Mouse (Mus musculus): ENCODE data around the gene Rxrb. TPM values are rescaled to one million over a fixed set of nuclear protein-coding genes. Genes with fewer than 3 reads are reported as not detected.

Gene Rxrb
- polyA plus RNA-seq, 1 experiment from 2014 or later, result 31.5 TPM

- H3K4me1 ChIP-seq (replicated peaks; ENCODE audit: control insufficient read depth, insufficient read depth, low read length), result peaks cover 30% of the 10 kb centered on the region
Measured at GRCm38 (mm10) chr17:34035517-34035916, 3.9 kb downstream of the Rxrb start.

DNA sequence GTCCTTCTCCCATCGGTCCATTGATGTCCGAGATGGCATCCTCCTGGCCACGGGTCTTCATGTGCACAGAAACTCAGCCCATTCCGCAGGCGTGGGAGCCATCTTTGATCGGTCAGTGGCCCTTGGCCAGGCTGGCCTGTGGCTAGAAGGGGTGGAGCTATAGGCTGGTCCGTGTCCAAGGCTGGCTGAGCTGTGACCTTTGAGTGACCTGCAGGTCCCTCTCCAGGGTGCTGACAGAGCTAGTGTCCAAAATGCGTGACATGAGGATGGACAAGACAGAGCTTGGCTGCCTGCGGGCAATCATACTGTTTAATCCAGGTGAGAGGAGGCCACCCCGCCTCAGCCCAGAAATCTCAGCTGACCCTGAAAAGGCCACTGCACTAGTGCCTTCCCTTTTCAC lies 5.0 kb downstream of the Rxrb start:
- Histone ChIP-seq H3K36me3 (ENCODE audit: control insufficient read depth, insufficient read depth, low read length) (peaks cover 18% of the 10 kb centered on the region), H3K4me1 (replicated peaks; ENCODE audit: control insufficient read depth, insufficient read depth, low read length) (peaks cover 26% of the 10 kb centered on the region)
- 77% methylated on average over 10 of the region's 10 CpGs for WGBS

More at GRCm38 (mm10) chr17:34035517-34035916, 3.9 kb downstream of the Rxrb start:
- no peak for ATAC-seq (replicated peaks; ENCODE audit: low FRiP score)
- DNase-seq (ENCODE audit: low spot score), result no peak
- 87% methylated on average over 9 of the region's 9 CpGs for WGBS
- Histone ChIP-seq H3K9me3 (ENCODE audit: control insufficient read depth, low read length) (no peaks in the 10 kb centered on the region), H3K36me3 (ENCODE audit: control insufficient read depth, insufficient read depth, low read length) (peaks cover 18% of the 10 kb centered on the region), H3K9ac (ENCODE audit: low read depth, low read length) (no peak overlapping the region), H3K27ac (ENCODE audit: low read depth, low read length) (no peak overlapping the region), H3K27me3 (replicated peaks; ENCODE audit: control insufficient read depth, insufficient read depth, low read length) (peaks cover 11% of the 10 kb centered on the region), H3K4me3 (ENCODE audit: low read depth, low read length) (no peak overlapping the region), H3K4me2 (no peak overlapping the region)

DNA sequence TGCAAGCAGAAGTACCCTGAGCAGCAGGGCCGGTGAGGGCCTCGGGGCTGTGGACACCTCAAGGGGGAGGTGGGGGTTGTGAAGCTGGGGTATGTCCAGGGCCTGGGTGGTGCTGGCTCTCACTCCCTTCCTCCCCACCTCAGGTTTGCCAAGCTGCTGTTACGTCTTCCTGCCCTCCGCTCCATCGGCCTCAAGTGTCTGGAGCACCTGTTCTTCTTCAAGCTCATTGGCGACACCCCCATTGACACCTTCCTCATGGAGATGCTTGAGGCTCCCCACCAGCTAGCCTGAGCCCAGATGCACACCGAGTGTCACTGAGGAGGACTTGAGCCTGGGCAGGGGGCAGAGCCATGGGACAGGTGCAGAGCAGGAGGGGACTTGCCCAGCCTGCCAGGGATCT lies 5.6 kb downstream of the Rxrb start:
- WGBS, result 93% methylated on average over 7 of the region's 7 CpGs
- Histone ChIP-seq H3K9ac (ENCODE audit: low read depth, low read length) (no peak overlapping the region), H3K4me3 (ENCODE audit: low read depth, low read length) (no peak overlapping the region), H3K27me3 (replicated peaks; ENCODE audit: control insufficient read depth, insufficient read depth, low read length) (peaks cover 16% of the 10 kb centered on the region), H3K36me3 (ENCODE audit: control insufficient read depth, insufficient read depth, low read length) (peaks cover 18% of the 10 kb centered on the region), H3K4me2 (no peak overlapping the region), H3K27ac (ENCODE audit: low read depth, low read length) (no peak overlapping the region), H3K4me1 (replicated peaks; ENCODE audit: control insufficient read depth, insufficient read depth, low read length) (peaks cover 26% of the 10 kb centered on the region), H3K9me3 (ENCODE audit: control insufficient read depth, low read length) (no peaks in the 10 kb centered on the region)
- no peak for DNase-seq (ENCODE audit: low spot score)
- no peak for ATAC-seq (replicated peaks; ENCODE audit: low FRiP score)

More for the DNA sequence above, 5.0 kb downstream of the Rxrb start:
- Histone ChIP-seq H3K4me2 (no peak overlapping the region), H3K9ac (ENCODE audit: low read depth, low read length) (no peak overlapping the region), H3K4me3 (ENCODE audit: low read depth, low read length) (no peak overlapping the region), H3K27ac (ENCODE audit: low read depth, low read length) (no peak overlapping the region), H3K27me3 (replicated peaks; ENCODE audit: control insufficient read depth, insufficient read depth, low read length) (peaks cover 11% of the 10 kb centered on the region), H3K9me3 (ENCODE audit: control insufficient read depth, low read length) (no peaks in the 10 kb centered on the region)
- ATAC-seq (replicated peaks; ENCODE audit: low FRiP score), result no peak
- no peak for DNase-seq (ENCODE audit: low spot score)

DNA sequence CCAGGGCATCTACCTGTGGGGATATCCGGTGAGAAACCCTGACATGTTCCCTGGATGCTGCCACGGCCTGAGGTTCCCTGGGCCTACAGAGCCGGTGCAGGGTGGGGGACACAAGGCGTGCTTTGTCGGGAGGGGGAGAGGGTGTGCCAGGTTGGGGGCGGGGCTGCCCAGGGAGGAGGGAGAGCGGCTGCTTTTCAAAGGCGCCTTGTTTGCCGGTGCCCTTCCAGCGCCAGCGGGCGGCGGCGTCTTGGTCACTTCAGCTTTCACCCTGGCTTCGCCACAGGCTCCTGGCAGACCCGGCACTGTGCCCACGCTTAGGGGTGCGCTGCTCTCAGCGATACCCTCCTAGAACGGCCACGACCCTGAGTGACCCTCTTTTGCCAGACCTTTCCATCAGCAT lies 6.8 kb downstream of the Rxrb start:
- no peak for ATAC-seq (replicated peaks; ENCODE audit: low FRiP score)
- Histone ChIP-seq H3K4me1 (replicated peaks; ENCODE audit: control insufficient read depth, insufficient read depth, low read length) (peaks cover 17% of the 10 kb centered on the region), H3K9ac (ENCODE audit: low read depth, low read length) (no peak overlapping the region), H3K27ac (ENCODE audit: low read depth, low read length) (no peak overlapping the region), H3K36me3 (ENCODE audit: control insufficient read depth, insufficient read depth, low read length) (peaks cover 18% of the 10 kb centered on the region), H3K27me3 (replicated peaks; ENCODE audit: control insufficient read depth, insufficient read depth, low read length) (peaks cover 18% of the 10 kb centered on the region), H3K4me3 (ENCODE audit: low read depth, low read length) (no peak overlapping the region; the same call in 1 of the 2 replicates), H3K4me2 (peak overlapping the region; percentile 41), H3K9me3 (ENCODE audit: control insufficient read depth, low read length) (no peaks in the 10 kb centered on the region)
- 24% methylated on average over 18 of the region's 21 CpGs for WGBS
- no peak for DNase-seq (ENCODE audit: low spot score)

DNA sequence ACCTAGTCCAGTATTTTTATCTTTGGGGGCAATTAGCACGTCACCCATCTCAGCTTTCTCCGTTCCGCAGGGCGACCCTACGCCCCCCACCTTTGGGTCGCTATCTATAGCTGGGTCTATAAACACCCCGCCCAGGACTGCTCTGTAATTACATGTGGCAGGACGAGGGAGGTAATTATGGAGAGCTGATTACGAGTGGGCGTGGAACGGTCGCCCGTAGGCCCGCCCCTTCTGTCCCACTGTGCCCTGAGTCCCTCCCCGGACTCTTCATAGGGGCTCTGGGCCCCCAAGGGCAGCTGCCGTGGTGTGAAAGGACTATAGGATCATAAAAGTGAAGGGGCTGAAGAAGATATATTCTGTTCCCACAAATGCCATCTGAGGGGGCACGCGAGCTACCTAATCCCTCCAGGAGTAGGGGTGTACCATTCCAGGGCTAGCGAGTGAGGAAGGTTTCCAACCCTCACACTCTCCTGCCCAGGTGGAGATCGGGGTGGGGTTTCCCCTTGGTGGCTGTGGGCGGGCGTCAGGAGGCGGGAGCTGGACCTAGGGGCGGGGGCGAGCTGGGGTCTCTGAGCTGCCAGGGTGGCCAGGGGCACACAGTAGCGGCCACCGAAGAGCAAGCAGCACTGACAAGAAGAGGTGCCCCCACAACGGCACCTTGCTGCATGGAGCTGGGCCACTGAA lies 7.4 kb downstream of the Rxrb start, which contains the start of gene Col11a2:
Gene Col11a2, plus strand, starts transcription at position 560 of the 684 bp plus-strand sequence.
- peak; percentile 37; the same call in 1 of the 2 replicates for ATAC-seq (replicated peaks; ENCODE audit: low FRiP score)

GRCm38 (mm10) chr17:34039562-34040450 lies 8.2 kb downstream of the Rxrb start:
- Histone ChIP-seq H3K4me3 (ENCODE audit: low read depth, low read length) (no peak overlapping the region), H3K4me2 (no peak overlapping the region), H3K9me3 (ENCODE audit: control insufficient read depth, low read length) (no peaks in the 10 kb centered on the region), H3K36me3 (ENCODE audit: control insufficient read depth, insufficient read depth, low read length) (peaks cover 15% of the 10 kb centered on the region), H3K27ac (ENCODE audit: low read depth, low read length) (no peak overlapping the region), H3K9ac (ENCODE audit: low read depth, low read length) (no peak overlapping the region), H3K27me3 (replicated peaks; ENCODE audit: control insufficient read depth, insufficient read depth, low read length) (peaks cover 18% of the 10 kb centered on the region), H3K4me1 (replicated peaks; ENCODE audit: control insufficient read depth, insufficient read depth, low read length) (peaks cover 16% of the 10 kb centered on the region)
- ATAC-seq (replicated peaks; ENCODE audit: low FRiP score) (no peak), DNase-seq (ENCODE audit: low spot score) (no peak)
- 33% methylated on average over 17 of the region's 17 CpGs for WGBS

More for the DNA sequence above, 7.4 kb downstream of the Rxrb start, which contains the start of gene Col11a2:
- Histone ChIP-seq H3K4me2 (peak within 1 kb of the TSS; percentile 41), H3K27ac (ENCODE audit: low read depth, low read length) (no peak within 1 kb of the TSS), H3K4me1 (replicated peaks; ENCODE audit: control insufficient read depth, insufficient read depth, low read length) (peaks cover 16% of the 10 kb centered on the region), H3K27me3 (replicated peaks; ENCODE audit: control insufficient read depth, insufficient read depth, low read length) (peaks cover 18% of the 10 kb centered on the region), H3K4me3 (ENCODE audit: low read depth, low read length) (no peak within 1 kb of the TSS; the same call in 1 of the 2 replicates), H3K36me3 (ENCODE audit: control insufficient read depth, insufficient read depth, low read length) (peaks cover 18% of the 10 kb centered on the region), H3K9ac (ENCODE audit: low read depth, low read length) (no peak within 1 kb of the TSS), H3K9me3 (ENCODE audit: control insufficient read depth, low read length) (no peaks in the 10 kb centered on the region)
- no peak for DNase-seq (ENCODE audit: low spot score)
- 9% methylated on average over 28 of the region's 28 CpGs for WGBS

DNA sequence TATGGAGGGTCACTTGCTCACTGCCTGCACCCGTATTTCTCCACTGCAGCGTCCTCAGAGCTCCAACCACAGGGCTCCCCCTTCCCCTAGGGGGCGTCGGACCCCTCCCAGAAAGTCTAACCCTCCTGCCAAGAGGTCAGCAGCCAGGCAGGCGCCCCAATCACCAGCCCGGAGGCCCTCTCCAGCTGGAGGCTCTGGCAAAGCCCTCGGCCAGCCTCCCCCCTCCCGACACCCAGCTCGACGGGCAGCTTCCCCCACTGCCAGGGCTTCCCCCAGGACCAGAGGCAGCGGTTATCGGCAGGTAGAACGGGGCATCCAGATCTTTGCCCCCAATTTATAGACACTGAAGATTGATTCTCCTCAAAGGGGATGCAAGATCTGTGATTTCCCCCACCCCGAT lies 14.3 kb downstream of the Rxrb start:
- Histone ChIP-seq H3K4me2 (no peak overlapping the region), H3K27me3 (replicated peaks; ENCODE audit: control insufficient read depth, insufficient read depth, low read length) (peaks cover 7% of the 10 kb centered on the region), H3K36me3 (ENCODE audit: control insufficient read depth, insufficient read depth, low read length) (no peaks in the 10 kb centered on the region), H3K9ac (ENCODE audit: low read depth, low read length) (no peak overlapping the region), H3K9me3 (ENCODE audit: control insufficient read depth, low read length) (peaks cover 8% of the 10 kb centered on the region; the same call in 1 of the 2 replicates), H3K4me1 (replicated peaks; ENCODE audit: control insufficient read depth, insufficient read depth, low read length) (no peaks in the 10 kb centered on the region; the same call in 1 of the 2 replicates), H3K4me3 (ENCODE audit: low read depth, low read length) (no peak overlapping the region), H3K27ac (ENCODE audit: low read depth, low read length) (no peak overlapping the region)
- 73% methylated on average over 14 of the region's 14 CpGs for WGBS
- no peak for ATAC-seq (replicated peaks; ENCODE audit: low FRiP score)
- no peak for DNase-seq (ENCODE audit: low spot score)

- H3K36me3 ChIP-seq (ENCODE audit: control insufficient read depth, insufficient read depth, low read length), result no peaks in the 10 kb centered on the region
- no peak overlapping the region for H3K4me2 ChIP-seq
- no peak overlapping the region for H3K9ac ChIP-seq (ENCODE audit: low read depth, low read length)
- peaks cover 8% of the 10 kb centered on the region; the same call in 1 of the 2 replicates for H3K9me3 ChIP-seq (ENCODE audit: control insufficient read depth, low read length)
- no peaks in the 10 kb centered on the region for H3K4me1 ChIP-seq (replicated peaks; ENCODE audit: control insufficient read depth, insufficient read depth, low read length)
- WGBS, result 64% methylated on average over 5 of the region's 5 CpGs
- DNase-seq (ENCODE audit: low spot score), result no peak
- ATAC-seq (replicated peaks; ENCODE audit: low FRiP score), result no peak
- H3K27ac ChIP-seq (ENCODE audit: low read depth, low read length), result no peak overlapping the region
- no peak overlapping the region for H3K4me3 ChIP-seq (ENCODE audit: low read depth, low read length)
- H3K27me3 ChIP-seq (replicated peaks; ENCODE audit: control insufficient read depth, insufficient read depth, low read length), result no peaks in the 10 kb centered on the region; the same call in 1 of the 2 replicates
Measured at GRCm38 (mm10) chr17:34047404-34048050, 15.9 kb downstream of the Rxrb start.
